Mouse (Mus musculus): ENCODE data around the gene Itgal.
"Not testable (repeated sequence)": the region's sequence is repeated elsewhere in the genome, so short reads cannot be mapped to it uniquely, and the experiment has no call there.

Itgal gene

GRCm38 (mm10) chr7:127296098-127296497, at the start of gene Itgal:
Gene Itgal, plus strand, starts transcription at chr7:127296260.
- no peak for DNase-seq (ENCODE audit: low spot score in 2 of 2)

GRCm38 (mm10) chr7:127250511-127250910, 45.5 kb upstream of the Itgal start:
- DNase-seq (ENCODE audit: low spot score in 2 of 2), result not testable (repeated sequence)

- DNase-seq (ENCODE audit: low spot score in 2 of 2), result no peak
Measured at GRCm38 (mm10) chr7:127252414-127252813, 43.6 kb upstream of the Itgal start.

GRCm38 (mm10) chr7:127253341-127253740, 42.7 kb upstream of the Itgal start:
- DNase-seq (ENCODE audit: low spot score in 2 of 2), result no peak

GRCm38 (mm10) chr7:127253821-127254769, 42.0 kb upstream of the Itgal start:
- DNase-seq (ENCODE audit: low spot score in 2 of 2), result peak; percentile 96 to 98

GRCm38 (mm10) chr7:127255008-127255407, 41.1 kb upstream of the Itgal start:
- DNase-seq (ENCODE audit: low spot score in 2 of 2), result no peak

- no peak for DNase-seq (ENCODE audit: low spot score in 2 of 2)
Measured at GRCm38 (mm10) chr7:127255965-127256364, 40.1 kb upstream of the Itgal start.

GRCm38 (mm10) chr7:127256518-127256917, 39.5 kb upstream of the Itgal start:
- DNase-seq (ENCODE audit: low spot score in 2 of 2), result peak in 1 of 2 experiments; percentile 47

GRCm38 (mm10) chr7:127259186-127259905, 36.7 kb upstream of the Itgal start:
- DNase-seq (ENCODE audit: low spot score in 2 of 2), result no peak

GRCm38 (mm10) chr7:127260309-127261111, 35.5 kb upstream of the Itgal start, which contains the start of gene Dctpp1:
Gene Dctpp1, minus strand, starts transcription at chr7:127260709.
- DNase-seq (ENCODE audit: low spot score in 2 of 2), result peak; percentile 99

- DNase-seq (ENCODE audit: low spot score in 2 of 2), result no peak
Measured at GRCm38 (mm10) chr7:127262218-127262961, 33.7 kb upstream of the Itgal start.

- DNase-seq (ENCODE audit: low spot score in 2 of 2), result no peak
Measured at GRCm38 (mm10) chr7:127263526-127263925, 32.5 kb upstream of the Itgal start.

GRCm38 (mm10) chr7:127270256-127270655, 25.8 kb upstream of the Itgal start:
- no peak for DNase-seq (ENCODE audit: low spot score in 2 of 2)

GRCm38 (mm10) chr7:127270666-127271065, 25.4 kb upstream of the Itgal start:
- DNase-seq (ENCODE audit: low spot score in 2 of 2), result no peak

GRCm38 (mm10) chr7:127271093-127271492, 25.0 kb upstream of the Itgal start:
- DNase-seq (ENCODE audit: low spot score in 2 of 2), result no peak

GRCm38 (mm10) chr7:127272566-127272965, 23.5 kb upstream of the Itgal start:
- DNase-seq (ENCODE audit: low spot score in 2 of 2), result no peak

GRCm38 (mm10) chr7:127273118-127273923, 22.7 kb upstream of the Itgal start:
- DNase-seq (ENCODE audit: low spot score in 2 of 2), result peak in 1 of 2 experiments; percentile 51

GRCm38 (mm10) chr7:127273925-127274789, 21.9 kb upstream of the Itgal start, which contains the start of gene Sephs2:
Gene Sephs2, minus strand, starts transcription at chr7:127274055.
- peak; percentile 96 for DNase-seq (ENCODE audit: low spot score in 2 of 2)

- DNase-seq (ENCODE audit: low spot score in 2 of 2), result no peak
Measured at GRCm38 (mm10) chr7:127276519-127276961, 19.5 kb upstream of the Itgal start.
